Mouse (Mus musculus) cerebellum, adult 2 months (tissue): Measurements from ENCODE around the gene Klc1. TPM values are rescaled to one million over a fixed set of nuclear protein-coding genes. Genes with fewer than 3 reads are reported as not detected.
A peak's percentile ranks its signal among the peaks of the same experiment; 100 is the strongest.

Source experiments
- DNase-seq, 2 experiments: peaks; one replicate each; pipeline ENCODE4 v3.0.0; 2021
- H3K27ac ChIP-seq: fragments of 200-500 bp; 2 replicates; pipeline ENCODE4 v1.5.1; 2012; ENCODE audit warnings: low read length, control low read depth, inconsistent platforms; ENCODE audit not compliant: insufficient read depth
- H3K27me3 ChIP-seq: fragments of 200-500 bp; 2 replicates; pipeline ENCODE4 v1.6.1; 2012; ENCODE audit warnings: inconsistent platforms, mild to moderate bottlenecking, low read length, moderate library complexity; ENCODE audit not compliant: control insufficient read depth, insufficient read depth
- H3K4me1 ChIP-seq: fragments of 200-500 bp; 2 replicates; pipeline ENCODE4 v1.6.1; 2011; ENCODE audit warnings: low read length; ENCODE audit not compliant: control insufficient read depth, insufficient read depth
- H3K4me3 ChIP-seq: fragments of 200-500 bp; replicated peaks from 2 replicates; pipeline ENCODE3; 2011; ENCODE audit warnings: mild to moderate bottlenecking, low read depth, low read length, control low read depth; ENCODE audit not compliant: insufficient read depth
- CTCF ChIP-seq: fragments of 200-500 bp; IDR thresholded peaks from 2 replicates; pipeline ENCODE4 v1.5.1; 2011; ENCODE audit warnings: low read depth, mild to moderate bottlenecking, control low read depth, low read length, moderate library complexity, borderline replicate concordance; ENCODE audit not compliant: insufficient read depth
- POLR2A ChIP-seq: fragments of 200-500 bp; IDR thresholded peaks from 2 replicates; pipeline ENCODE4 v1.6.1; 2011; ENCODE audit warnings: low read length, control low read depth, borderline replicate concordance; ENCODE audit not compliant: insufficient read depth
- WGBS: fragments of 180-500 bp; shearing (Covaris S2); methylation state at CpG from one replicate; pipeline ENCODE4 v1.1.7; 2018; 5-methylcytosine and 5-hydroxymethylcytosine counted together
- polyA plus RNA-seq: library from polyadenylated mRNA; depleted of rRNA; stranded (reverse); fragments of >200 nt; gene quantifications from 2 replicates; pipeline ENCODE4 v1.2.3, GENCODE M21; 2012

Klc1 gene
- polyA plus RNA-seq, 1 experiment: 874 TPM

DNA sequence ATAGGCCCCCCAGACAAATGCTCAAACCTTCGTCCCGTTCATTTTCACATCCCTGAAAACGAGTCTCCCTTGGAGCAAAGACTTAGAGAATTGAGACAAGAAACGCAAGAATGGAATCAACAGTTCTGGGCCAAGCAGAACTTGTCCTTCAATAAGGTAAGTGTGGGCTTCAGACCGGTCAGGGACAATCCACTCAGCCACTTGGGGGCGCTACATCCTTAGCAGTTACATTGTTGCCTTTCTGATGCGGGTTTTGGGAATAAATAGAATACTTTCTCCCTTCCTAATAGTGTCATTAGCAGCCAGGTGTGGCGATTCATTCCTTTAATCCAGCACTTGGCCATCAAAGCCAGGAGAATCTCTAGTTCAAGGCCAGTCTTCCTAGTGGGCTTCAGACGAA lies 36.0 kb upstream of the Klc1 start:
- 60% methylated on average over 9 of the region's 9 CpGs for WGBS
- peak; percentile 51 to 67 for DNase-seq
- H3K4me3 ChIP-seq: no peak overlapping the region
- no peak overlapping the region for H3K27ac ChIP-seq
- no peaks in the 10 kb centered on the region for H3K27me3 ChIP-seq
- TF ChIP-seq CTCF (peak; percentile 72), POLR2A (no peak)
- H3K4me1 ChIP-seq: peaks cover 45% of the 10 kb centered on the region

- Histone ChIP-seq H3K27me3 (no peaks in the 10 kb centered on the region), H3K27ac (peak overlapping the region; percentile 81), H3K4me1 (peaks cover 31% of the 10 kb centered on the region), H3K4me3 (no peak overlapping the region)
- TF ChIP-seq CTCF (no peak), POLR2A (no peak)
- WGBS: 14% methylated on average over 6 of the region's 6 CpGs
- peak; percentile 74 to 89 for DNase-seq
Observed at GRCm38 (mm10) chr12:111724638-111725337, 33.9 kb upstream of the Klc1 start.

GRCm38 (mm10) chr12:111725338-111726121 lies 33.1 kb upstream of the Klc1 start:
- no peak for TF ChIP-seq CTCF
- TF ChIP-seq POLR2A: no peak
- WGBS: 21% methylated on average over 12 of the region's 12 CpGs
- Histone ChIP-seq H3K27ac (peak overlapping the region; percentile 81), H3K27me3 (no peaks in the 10 kb centered on the region), H3K4me1 (peaks cover 25% of the 10 kb centered on the region), H3K4me3 (no peak overlapping the region)
- DNase-seq: peak; percentile 42 to 56

GRCm38 (mm10) chr12:111726122-111726463 lies 32.6 kb upstream of the Klc1 start:
- no peaks in the 10 kb centered on the region for H3K27me3 ChIP-seq
- DNase-seq: peak in 1 of 2 experiments; percentile 52
- WGBS: 45% methylated on average over 4 of the region's 4 CpGs
- no peak for TF ChIP-seq CTCF
- TF ChIP-seq POLR2A: no peak
- peaks cover 25% of the 10 kb centered on the region for H3K4me1 ChIP-seq
- H3K4me3 ChIP-seq: no peak overlapping the region
- peak overlapping the region; percentile 81 for H3K27ac ChIP-seq

DNA sequence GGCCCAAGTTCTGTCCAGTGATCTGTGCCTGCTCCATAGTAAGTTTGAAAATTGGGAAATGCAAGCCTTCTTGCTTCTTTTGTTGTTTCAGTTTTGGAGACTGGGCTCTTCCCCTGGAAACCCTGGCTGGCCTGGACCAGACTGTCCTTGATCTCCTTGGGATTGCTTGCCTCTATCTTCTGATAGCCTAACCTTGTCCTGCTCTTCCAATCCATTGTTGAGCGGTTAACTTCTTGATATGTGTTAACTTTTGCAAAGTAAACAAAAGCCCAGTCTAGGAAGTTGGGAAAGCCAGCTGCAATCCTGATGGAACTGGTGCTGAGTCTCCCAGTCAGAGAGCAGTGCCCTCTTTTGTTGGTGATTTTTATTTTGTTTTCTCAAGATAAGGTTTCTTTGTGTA lies 30.7 kb upstream of the Klc1 start:
- DNase-seq: no peak
- no peaks in the 10 kb centered on the region for H3K27me3 ChIP-seq
- H3K27ac ChIP-seq: no peak overlapping the region
- TF ChIP-seq CTCF (no peak), POLR2A (no peak)
- H3K4me3 ChIP-seq: no peak overlapping the region
- peaks cover 38% of the 10 kb centered on the region for H3K4me1 ChIP-seq
- WGBS: 96% methylated on average over 1 of the region's 1 CpGs

- peak overlapping the region; percentile 67 for H3K27ac ChIP-seq
- TF ChIP-seq CTCF (peak; percentile 94), POLR2A (peak; percentile 75; the same call in 1 of the 2 replicates)
- peak; percentile 93 for DNase-seq
- no peak overlapping the region for H3K4me3 ChIP-seq
- 19% methylated on average over 30 of the region's 30 CpGs for WGBS
- peaks cover 20% of the 10 kb centered on the region for H3K4me1 ChIP-seq
- no peaks in the 10 kb centered on the region for H3K27me3 ChIP-seq
Observed at GRCm38 (mm10) chr12:111731822-111732807, 26.5 kb upstream of the Klc1 start.

DNA sequence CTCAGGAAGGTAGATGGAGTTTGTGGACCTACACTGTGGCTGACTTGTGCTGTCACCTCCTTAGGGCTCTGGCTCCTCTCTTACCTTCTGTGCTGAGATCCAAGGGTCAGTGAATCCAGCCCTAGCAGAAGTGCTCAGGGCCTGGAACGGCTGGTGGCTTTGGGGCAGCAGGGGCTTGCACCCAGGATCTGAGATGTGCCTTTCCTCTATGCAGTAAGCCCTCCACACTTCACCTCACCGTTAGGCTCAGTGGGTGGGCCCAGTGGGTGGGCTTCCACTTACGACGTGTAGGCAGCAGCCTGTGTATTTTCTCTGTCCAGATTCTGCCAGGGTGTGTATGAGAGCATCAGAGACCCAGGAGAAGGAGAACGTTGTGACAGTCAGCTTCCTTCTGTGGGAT lies 25.7 kb upstream of the Klc1 start:
- 13% methylated on average over 5 of the region's 5 CpGs for WGBS
- H3K4me3 ChIP-seq: no peak overlapping the region
- peak in 1 of 2 experiments; percentile 40 for DNase-seq
- TF ChIP-seq POLR2A: no peak
- TF ChIP-seq CTCF: no peak
- no peaks in the 10 kb centered on the region for H3K27me3 ChIP-seq
- H3K27ac ChIP-seq: peak overlapping the region; percentile 66
- peaks cover 20% of the 10 kb centered on the region for H3K4me1 ChIP-seq
